Mouse (Mus musculus) frontal cortex, postnatal 14 days (tissue): ENCODE results near the gene Gm28305.

Experiments used
- DNase-seq, 2 experiments: peaks; one replicate each; pipeline ENCODE4 v3.0.0; 2022; ENCODE audit warnings: low spot score in 2 of 2

Gm28305 gene

GRCm38 (mm10) chr9:104070863-104071604 lies 30.6 kb downstream of the Gm28305 start:
- DNase-seq: no peak

GRCm38 (mm10) chr9:104075808-104076207 lies 35.3 kb downstream of the Gm28305 start:
- DNase-seq: no peak

- DNase-seq: no peak
These were observed 38.3 kb downstream of the Gm28305 start for GRCm38 (mm10) chr9:104078780-104079179.

GRCm38 (mm10) chr9:104079379-104079778 lies 38.9 kb downstream of the Gm28305 start:
- DNase-seq: peak in 1 of 2 experiments; percentile 20

- DNase-seq: no peak
These were observed 39.6 kb downstream of the Gm28305 start for GRCm38 (mm10) chr9:104080038-104080437.

GRCm38 (mm10) chr9:104085730-104086429 lies 45.4 kb downstream of the Gm28305 start:
- no peak for DNase-seq

- DNase-seq: no peak
These were observed 48.1 kb downstream of the Gm28305 start for GRCm38 (mm10) chr9:104088555-104088954.

GRCm38 (mm10) chr9:104092945-104093344 lies 52.5 kb downstream of the Gm28305 start:
- no peak for DNase-seq

GRCm38 (mm10) chr9:104098256-104098655 lies 57.8 kb downstream of the Gm28305 start:
- no peak for DNase-seq

- no peak for DNase-seq
These were observed 58.6 kb downstream of the Gm28305 start for GRCm38 (mm10) chr9:104099060-104099459.

- DNase-seq: no peak
These were observed 60.4 kb downstream of the Gm28305 start for GRCm38 (mm10) chr9:104100822-104101221.

GRCm38 (mm10) chr9:104101458-104101857 lies 61.0 kb downstream of the Gm28305 start:
- no peak for DNase-seq

GRCm38 (mm10) chr9:104102301-104102700 lies 61.8 kb downstream of the Gm28305 start:
- DNase-seq: no peak

- no peak for DNase-seq
These were observed 62.4 kb downstream of the Gm28305 start for GRCm38 (mm10) chr9:104102901-104103300.

GRCm38 (mm10) chr9:104104986-104105385 lies 64.5 kb downstream of the Gm28305 start:
- no peak for DNase-seq

GRCm38 (mm10) chr9:104106930-104107329 lies 66.5 kb downstream of the Gm28305 start:
- DNase-seq: no peak

- no peak for DNase-seq
These were observed 67.0 kb downstream of the Gm28305 start for GRCm38 (mm10) chr9:104107482-104107881.

GRCm38 (mm10) chr9:104108571-104109143 lies 68.2 kb downstream of the Gm28305 start:
- DNase-seq: no peak

- DNase-seq: no peak
These were observed 68.7 kb downstream of the Gm28305 start for GRCm38 (mm10) chr9:104109151-104109550.

GRCm38 (mm10) chr9:104123101-104123500 lies 82.6 kb downstream of the Gm28305 start:
- DNase-seq: no peak

GRCm38 (mm10) chr9:104123622-104124021 lies 83.2 kb downstream of the Gm28305 start:
- DNase-seq: no peak
